Mouse (Mus musculus): Measurements from ENCODE around the gene F11r. TPM values are rescaled to one million over a fixed set of nuclear protein-coding genes. Genes with fewer than 3 reads are reported as not detected.

F11r gene
- polyA plus RNA-seq, 1 experiment = 149 TPM

GRCm38 (mm10) chr1:171477758-171478545 lies 40.6 kb downstream of the F11r start:
- no peaks in the 10 kb centered on the region for H3K4me1 ChIP-seq (ENCODE audit: control insufficient read depth, insufficient read depth, low read length)
- WGBS = 43% methylated on average over 27 of the region's 27 CpGs
- H3K4me3 ChIP-seq (replicated peaks; ENCODE audit: extremely low read depth, low read depth, low read length) = peak overlapping the region; percentile 66
- peak; percentile 74 for DNase-seq
- TF ChIP-seq POLR2A (IDR thresholded peaks at IDR 0.05; ENCODE audit: borderline replicate concordance, extremely low read depth, low read depth, low read length) (peak; percentile 64; the same call in 1 of the 2 replicates), CTCF (IDR thresholded peaks at IDR 0.05; ENCODE audit: insufficient read depth, low read length) (no peak)

GRCm38 (mm10) chr1:171478968-171479367 lies 41.6 kb downstream of the F11r start:
- WGBS = 32% methylated on average over 2 of the region's 2 CpGs
- Histone ChIP-seq H3K4me1 (ENCODE audit: control insufficient read depth, insufficient read depth, low read length) (no peaks in the 10 kb centered on the region), H3K4me3 (replicated peaks; ENCODE audit: extremely low read depth, low read depth, low read length) (no peak overlapping the region)
- DNase-seq = peak; percentile 76
- TF ChIP-seq CTCF (IDR thresholded peaks at IDR 0.05; ENCODE audit: insufficient read depth, low read length) (peak; percentile 61; the same call in 1 of the 2 replicates), POLR2A (IDR thresholded peaks at IDR 0.05; ENCODE audit: borderline replicate concordance, extremely low read depth, low read depth, low read length) (no peak)

GRCm38 (mm10) chr1:171494241-171494640 lies 56.9 kb downstream of the F11r start:
- TF ChIP-seq POLR2A (IDR thresholded peaks at IDR 0.05; ENCODE audit: borderline replicate concordance, extremely low read depth, low read depth, low read length) (no peak), CTCF (IDR thresholded peaks at IDR 0.05; ENCODE audit: insufficient read depth, low read length) (no peak)
- DNase-seq = no peak
- Histone ChIP-seq H3K4me1 (ENCODE audit: control insufficient read depth, insufficient read depth, low read length) (no peaks in the 10 kb centered on the region), H3K4me3 (replicated peaks; ENCODE audit: extremely low read depth, low read depth, low read length) (no peak overlapping the region)
- 95% methylated on average over 13 of the region's 13 CpGs for WGBS

GRCm38 (mm10) chr1:171495371-171495770 lies 58.0 kb downstream of the F11r start:
- 85% methylated on average over 6 of the region's 6 CpGs for WGBS
- no peak for TF ChIP-seq CTCF (IDR thresholded peaks at IDR 0.05; ENCODE audit: insufficient read depth, low read length)
- no peak for TF ChIP-seq POLR2A (IDR thresholded peaks at IDR 0.05; ENCODE audit: borderline replicate concordance, extremely low read depth, low read depth, low read length)
- H3K4me1 ChIP-seq (ENCODE audit: control insufficient read depth, insufficient read depth, low read length) = no peaks in the 10 kb centered on the region

GRCm38 (mm10) chr1:171499856-171500255 lies 62.5 kb downstream of the F11r start:
- TF ChIP-seq CTCF (IDR thresholded peaks at IDR 0.05; ENCODE audit: insufficient read depth, low read length) (no peak), POLR2A (IDR thresholded peaks at IDR 0.05; ENCODE audit: borderline replicate concordance, extremely low read depth, low read depth, low read length) (no peak)
- WGBS = 63% methylated on average over 5 of the region's 5 CpGs
- H3K4me1 ChIP-seq (ENCODE audit: control insufficient read depth, insufficient read depth, low read length) = no peaks in the 10 kb centered on the region
- no peak overlapping the region for H3K4me3 ChIP-seq (replicated peaks; ENCODE audit: extremely low read depth, low read depth, low read length)
- DNase-seq = no peak

More at GRCm38 (mm10) chr1:171495371-171495770, 58.0 kb downstream of the F11r start:
- no peak for DNase-seq
- H3K4me3 ChIP-seq (replicated peaks; ENCODE audit: extremely low read depth, low read depth, low read length) = no peak overlapping the region

GRCm38 (mm10) chr1:171501016-171501610 lies 63.8 kb downstream of the F11r start:
- WGBS = 42% methylated on average over 6 of the region's 6 CpGs

GRCm38 (mm10) chr1:171501636-171502080 lies 64.3 kb downstream of the F11r start:
- H3K4me1 ChIP-seq (ENCODE audit: control insufficient read depth, insufficient read depth, low read length) = no peaks in the 10 kb centered on the region
- TF ChIP-seq POLR2A (IDR thresholded peaks at IDR 0.05; ENCODE audit: borderline replicate concordance, extremely low read depth, low read depth, low read length) (no peak), CTCF (IDR thresholded peaks at IDR 0.05; ENCODE audit: insufficient read depth, low read length) (peak; percentile 16; the same call in 1 of the 2 replicates)
- H3K4me3 ChIP-seq (replicated peaks; ENCODE audit: extremely low read depth, low read depth, low read length) = no peak overlapping the region
- peak; percentile 47 for DNase-seq
- 8% methylated on average over 5 of the region's 5 CpGs for WGBS

More at GRCm38 (mm10) chr1:171501016-171501610, 63.8 kb downstream of the F11r start:
- TF ChIP-seq POLR2A (IDR thresholded peaks at IDR 0.05; ENCODE audit: borderline replicate concordance, extremely low read depth, low read depth, low read length) (no peak), CTCF (IDR thresholded peaks at IDR 0.05; ENCODE audit: insufficient read depth, low read length) (no peak)
- no peaks in the 10 kb centered on the region for H3K4me1 ChIP-seq (ENCODE audit: control insufficient read depth, insufficient read depth, low read length)
- no peak for DNase-seq
- H3K4me3 ChIP-seq (replicated peaks; ENCODE audit: extremely low read depth, low read depth, low read length) = no peak overlapping the region

- no peak for TF ChIP-seq POLR2A (IDR thresholded peaks at IDR 0.05; ENCODE audit: borderline replicate concordance, extremely low read depth, low read depth, low read length)
- TF ChIP-seq CTCF (IDR thresholded peaks at IDR 0.05; ENCODE audit: insufficient read depth, low read length) = peak; percentile 51
- Histone ChIP-seq H3K4me3 (replicated peaks; ENCODE audit: extremely low read depth, low read depth, low read length) (peak overlapping the region; percentile 72), H3K4me1 (ENCODE audit: control insufficient read depth, insufficient read depth, low read length) (no peaks in the 10 kb centered on the region)
- WGBS = 2% methylated on average over 14 of the region's 14 CpGs
- DNase-seq = no peak
These were observed 65.3 kb downstream of the F11r start for GRCm38 (mm10) chr1:171502388-171503249.

GRCm38 (mm10) chr1:171503250-171503591 lies 65.9 kb downstream of the F11r start, which contains the start of gene Alyref2:
TSS of gene Alyref2 (plus strand) at chr1:171503478.
- Histone ChIP-seq H3K4me1 (ENCODE audit: control insufficient read depth, insufficient read depth, low read length) (no peaks in the 10 kb centered on the region), H3K4me3 (replicated peaks; ENCODE audit: extremely low read depth, low read depth, low read length) (peak within 1 kb of the TSS; percentile 72)
- under 1% methylated on average over 19 of the region's 19 CpGs for WGBS
- DNase-seq = peak; percentile 87
- TF ChIP-seq CTCF (IDR thresholded peaks at IDR 0.05; ENCODE audit: insufficient read depth, low read length) (peak; percentile 68), POLR2A (IDR thresholded peaks at IDR 0.05; ENCODE audit: borderline replicate concordance, extremely low read depth, low read depth, low read length) (peak; percentile 47; the same call in 1 of the 2 replicates)
